ENCODE assay signal across 8 mouse cellular contexts in genomic region chr8:125568851-125569532, GRCm38 (mm10). TPM values are rescaled to one million over a fixed set of nuclear protein-coding genes. Genes with fewer than 3 reads are reported as not detected.
DNase-seq lines count a peak whose midpoint lies in the region; ATAC-seq lines count a peak whose summit lies in the region.

No protein-coding gene starts in this region.

- H3K4me3 ChIP-seq in embryonic facial prominence, embryonic 10.5 days: peak overlapping the region; percentile 87
- peak overlapping the region; percentile 79 for H3K4me3 ChIP-seq in heart, embryonic 12.5 days
- H3K4me3 ChIP-seq in kidney, embryonic 15.5 days (replicated peaks): peak overlapping the region; percentile 82
- peak overlapping the region; percentile 66 for H3K4me3 ChIP-seq in liver, embryonic 13.5 days (replicated peaks)

- no peaks in the 10 kb centered on the region for H3K36me3 ChIP-seq in embryonic facial prominence, embryonic 10.5 days (replicated peaks)
- H3K36me3 ChIP-seq in heart, embryonic 12.5 days: no peaks in the 10 kb centered on the region
- no peaks in the 10 kb centered on the region for H3K36me3 ChIP-seq in kidney, embryonic 15.5 days
- no peaks in the 10 kb centered on the region for H3K36me3 ChIP-seq in liver, embryonic 13.5 days

- H3K4me2 ChIP-seq in heart, embryonic 12.5 days: peak overlapping the region; percentile 86
- H3K4me2 ChIP-seq in kidney, embryonic 15.5 days: peak overlapping the region; percentile 92
- peak overlapping the region; percentile 86 for H3K4me2 ChIP-seq in liver, embryonic 13.5 days

- peak overlapping the region; percentile 92 for H3K27ac ChIP-seq in embryonic facial prominence, embryonic 10.5 days (replicated peaks)
- H3K27ac ChIP-seq in heart, embryonic 12.5 days (ENCODE audit: poor library complexity, severe bottlenecking): peak overlapping the region; percentile 63; the same call in 1 of the 2 replicates
- peak overlapping the region; percentile 42 for H3K27ac ChIP-seq in kidney, embryonic 15.5 days
- no peak overlapping the region for H3K27ac ChIP-seq in liver, embryonic 13.5 days

- peaks cover 26% of the 10 kb centered on the region for H3K27me3 ChIP-seq in embryonic facial prominence, embryonic 10.5 days (replicated peaks; ENCODE audit: low read depth, poor library complexity, severe bottlenecking)
- no peaks in the 10 kb centered on the region for H3K27me3 ChIP-seq in heart, embryonic 12.5 days (replicated peaks)
- H3K27me3 ChIP-seq in kidney, embryonic 15.5 days: 0 out of 2 replicates have a peak, but pooled peaks cover 2% of the 10 kb centered on the region
- peaks cover 49% of the 10 kb centered on the region for H3K27me3 ChIP-seq in liver, embryonic 13.5 days

- under 1% methylated on average over 39 of the region's 39 CpGs for WGBS in embryonic facial prominence, embryonic 10.5 days
- WGBS in heart, embryonic 12.5 days: under 1% methylated on average over 39 of the region's 39 CpGs
- WGBS in kidney, embryonic 15.5 days: 0% methylated on average over 39 of the region's 39 CpGs
- under 1% methylated on average over 39 of the region's 39 CpGs for WGBS in liver, embryonic 13.5 days (ENCODE audit: insufficient replicate concordance)

- peak; percentile 86 for DNase-seq in A20 (ENCODE audit: low read depth, low spot score)
- peak; percentile 22 for DNase-seq in T-cell, adult 2 months (ENCODE audit: low spot score)
- peak; percentile 56 for DNase-seq in embryonic facial prominence, embryonic 10.5 days (ENCODE audit: low spot score)
- no peak for DNase-seq in liver, embryonic 13.5 days
- peak; percentile 72 for DNase-seq in naive thymus-derived CD4-positive, alpha-beta T cell, adult 2 months (ENCODE audit: low read depth)
- DNase-seq in thymus, postnatal 14 days: peak; percentile 42

- peak overlapping the region; percentile 92 for H3K9ac ChIP-seq in heart, embryonic 12.5 days
- H3K9ac ChIP-seq in kidney, embryonic 15.5 days: peak overlapping the region; percentile 77
- peak overlapping the region; percentile 62 for H3K9ac ChIP-seq in liver, embryonic 13.5 days

- H3K4me1 ChIP-seq in embryonic facial prominence, embryonic 10.5 days: peaks cover 43% of the 10 kb centered on the region
- H3K4me1 ChIP-seq in heart, embryonic 12.5 days (replicated peaks): peaks cover 42% of the 10 kb centered on the region
- peaks cover 37% of the 10 kb centered on the region for H3K4me1 ChIP-seq in kidney, embryonic 15.5 days
- H3K4me1 ChIP-seq in liver, embryonic 13.5 days (replicated peaks): peaks cover 29% of the 10 kb centered on the region

- H3K9me3 ChIP-seq in embryonic facial prominence, embryonic 10.5 days: no peaks in the 10 kb centered on the region
- H3K9me3 ChIP-seq in heart, embryonic 12.5 days (replicated peaks): no peaks in the 10 kb centered on the region; the same call in 1 of the 2 replicates
- no peaks in the 10 kb centered on the region for H3K9me3 ChIP-seq in kidney, embryonic 15.5 days (replicated peaks)
- H3K9me3 ChIP-seq in liver, embryonic 13.5 days (replicated peaks): no peaks in the 10 kb centered on the region

- ATAC-seq in heart, embryonic 12.5 days (ENCODE audit: insufficient number of reproducible peaks, low FRiP score): no peak
- ATAC-seq in kidney, embryonic 15.5 days (replicated peaks; ENCODE audit: low FRiP score): peak; percentile 1; the same call in 1 of the 2 replicates
- ATAC-seq in liver, embryonic 13.5 days (ENCODE audit: low read depth): no peak

RNA-seq across cellular contexts. Expression of gene Sipa1l2, which starts 0.6 kb away (rescaled TPM):
- 12.7 and 14.8 TPM in 2 replicates for polyA plus RNA-seq in embryonic facial prominence, embryonic 10.5 days (2016; fragmentation: Nextera tagmentation; extraction: Ambion mirVana)
- 32.8 and 36.0 TPM in 2 replicates for polyA plus RNA-seq in heart, embryonic 12.5 days (2016; fragmentation: Nextera tagmentation; extraction: Ambion mirVana)
- 16.9 and 17.4 TPM in 2 replicates for polyA plus RNA-seq in kidney, embryonic 15.5 days (2015; fragmentation: Nextera tagmentation; extraction: Ambion mirVana)
- 0.70 and 0.86 TPM in 2 replicates for polyA plus RNA-seq in liver, embryonic 13.5 days (2015; fragmentation: Nextera tagmentation; extraction: Ambion mirVana)
